Mouse (Mus musculus) liver, embryonic 11.5 days (tissue): Measurements from ENCODE around the gene Gm21188. TPM values are rescaled to one million over a fixed set of nuclear protein-coding genes. Genes with fewer than 3 reads are reported as not detected.
A peak's percentile ranks its signal among the peaks of the same experiment; 100 is the strongest.
"Not testable (repeated sequence)": the region's sequence is repeated elsewhere in the genome, so short reads cannot be mapped to it uniquely, and the experiment has no call there.

Source experiments
- ATAC-seq: fragments of 200-750 bp; cut with Nextera tagmentation; replicated peaks from 2 replicates; pipeline ENCODE4 v1.8.0; 2017; ENCODE audit warnings: moderate number of reproducible peaks, mild to moderate bottlenecking, moderate TSS enrichment, moderate library complexity; ENCODE audit not compliant: low FRiP score
- DNase-seq: peaks from one replicate; pipeline ENCODE4 v3.0.0-alpha.2; 2017; ENCODE audit warnings: low spot score
- H3K27ac ChIP-seq: fragments of 300-500 bp; sonication (generic); 2 replicates; pipeline ENCODE4 v1.5.1; 2014; ENCODE audit warnings: mild to moderate bottlenecking, low read depth, low read length, control low read depth
- H3K27me3 ChIP-seq: fragments of 300-500 bp; sonication (generic); replicated peaks from 2 replicates; pipeline ENCODE4 v1.6.1; 2014; ENCODE audit warnings: low read length, mixed read lengths; ENCODE audit not compliant: control insufficient read depth, insufficient read depth
- H3K36me3 ChIP-seq: fragments of 300-500 bp; sonication (generic); 2 replicates; pipeline ENCODE4 v1.6.1; 2014; ENCODE audit warnings: mild to moderate bottlenecking, low read length, moderate library complexity, mixed read lengths; ENCODE audit not compliant: control insufficient read depth, insufficient read depth
- H3K4me1 ChIP-seq: fragments of 300-500 bp; sonication (generic); replicated peaks from 2 replicates; pipeline ENCODE4 v1.6.1; 2014; ENCODE audit warnings: low read length, mixed read lengths; ENCODE audit not compliant: control insufficient read depth, insufficient read depth
- H3K4me2 ChIP-seq: fragments of 300-500 bp; sonication (generic); 2 replicates; pipeline ENCODE4 v1.6.1; 2014; ENCODE audit warnings: mild to moderate bottlenecking, control low read depth, moderate library complexity
- H3K4me3 ChIP-seq: fragments of 300-500 bp; sonication (generic); 2 replicates; pipeline ENCODE4 v1.5.1; 2014; ENCODE audit warnings: low read depth, low read length, control low read depth
- H3K9ac ChIP-seq: fragments of 300-500 bp; sonication (generic); 2 replicates; pipeline ENCODE4 v1.6.1; 2014; ENCODE audit warnings: low read depth, low read length, control low read depth
- H3K9me3 ChIP-seq: fragments of 300-500 bp; sonication (generic); 2 replicates; pipeline ENCODE4 v1.6.1; 2016; ENCODE audit warnings: low read length, inconsistent platforms, mixed read lengths; ENCODE audit not compliant: control insufficient read depth
- WGBS: fragments of 180-500 bp; shearing (Covaris S2); extraction: QIAGEN DNeasy Blood & Tissue Kit; methylation state at CpG from one replicate; pipeline ENCODE4 v1.1.7; 2014; 5-methylcytosine and 5-hydroxymethylcytosine counted together
- polyA plus RNA-seq: library from polyadenylated mRNA; unstranded; fragments of >200 nt; fragmentation: Nextera tagmentation; extraction: Ambion mirVana; gene quantifications from 2 replicates; pipeline ENCODE4 v1.2.1, GENCODE M21; 2014

Gene Gm21188
- not detected in 2 replicates for polyA plus RNA-seq

DNA sequence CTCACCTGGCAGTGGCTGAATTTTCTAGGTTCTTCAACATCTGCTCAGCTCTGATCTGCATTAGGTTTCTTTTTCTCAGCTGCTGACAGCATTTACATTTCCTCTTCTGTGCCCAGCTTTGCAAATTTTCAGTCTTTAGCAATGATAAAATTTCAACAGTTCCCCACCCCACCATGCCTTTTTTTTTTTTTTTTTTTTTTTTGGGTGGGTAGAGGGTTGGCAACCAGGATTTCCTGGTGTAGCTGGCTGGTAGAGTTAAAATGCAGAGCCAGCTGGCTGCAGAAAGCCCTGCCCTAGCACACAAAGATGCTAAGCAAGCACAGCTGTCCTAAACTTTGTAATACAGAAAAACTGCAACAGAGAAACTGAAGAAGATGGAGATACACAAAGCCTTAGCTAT, at the start of gene Gm21188:
Gene Gm21188 (minus strand): TSS at position 110 of the 400 bp plus-strand sequence.
- not testable (repeated sequence) for H3K27ac ChIP-seq, H3K9ac ChIP-seq, DNase-seq, H3K9me3 ChIP-seq, H3K4me1 ChIP-seq, H3K4me3 ChIP-seq, H3K27me3 ChIP-seq, H3K36me3 ChIP-seq, ATAC-seq, H3K4me2 ChIP-seq

DNA sequence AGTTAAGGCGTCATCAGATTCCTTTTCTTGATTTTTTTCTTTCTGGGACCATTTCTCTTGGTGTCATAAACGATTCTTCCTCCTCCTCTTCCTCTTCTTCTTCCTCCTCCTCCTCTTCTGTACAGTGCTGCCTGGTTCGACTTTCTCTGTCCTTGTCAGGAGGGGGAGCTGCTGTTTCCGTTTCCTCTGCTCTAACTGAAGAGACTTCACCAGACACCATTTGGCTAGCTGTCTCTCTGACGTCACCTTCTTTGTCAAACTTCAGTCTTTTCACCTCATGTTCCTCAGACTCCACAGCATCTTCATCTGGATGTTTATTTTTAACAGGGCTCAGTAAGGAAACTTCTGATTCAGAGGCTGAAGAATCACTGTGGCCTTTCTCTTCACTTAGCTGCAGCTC, 47.3 kb upstream of the Gm21188 start:
- no CpG with 5 or more reads among the region's 5 CpGs for WGBS
- H3K27me3 ChIP-seq, H3K4me3 ChIP-seq, H3K4me2 ChIP-seq, ATAC-seq, H3K4me1 ChIP-seq, H3K36me3 ChIP-seq, H3K9ac ChIP-seq, H3K27ac ChIP-seq, DNase-seq, H3K9me3 ChIP-seq: not testable (repeated sequence)

DNA sequence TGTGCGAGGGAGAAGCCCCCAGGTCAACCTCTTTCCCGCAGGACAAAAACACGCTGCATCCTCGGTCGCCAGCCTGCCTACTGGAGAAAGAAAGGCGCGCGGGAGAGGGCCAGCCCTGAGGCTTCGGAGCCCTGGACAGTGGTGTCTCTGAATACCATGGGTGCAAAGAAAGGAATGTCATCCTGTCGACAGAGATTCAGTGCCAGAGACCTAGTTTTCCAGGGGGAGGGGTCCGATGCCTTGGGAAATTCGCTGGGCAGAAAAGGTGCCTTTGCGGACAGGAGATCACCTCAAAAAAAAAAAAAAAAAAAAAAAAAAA, 44.9 kb upstream of the Gm21188 start:
- 0% methylated on average over 5 of the region's 13 CpGs for WGBS
- DNase-seq, H3K9me3 ChIP-seq, H3K9ac ChIP-seq, H3K27ac ChIP-seq, H3K4me2 ChIP-seq, H3K4me3 ChIP-seq, ATAC-seq, H3K27me3 ChIP-seq, H3K36me3 ChIP-seq, H3K4me1 ChIP-seq: not testable (repeated sequence)

DNA sequence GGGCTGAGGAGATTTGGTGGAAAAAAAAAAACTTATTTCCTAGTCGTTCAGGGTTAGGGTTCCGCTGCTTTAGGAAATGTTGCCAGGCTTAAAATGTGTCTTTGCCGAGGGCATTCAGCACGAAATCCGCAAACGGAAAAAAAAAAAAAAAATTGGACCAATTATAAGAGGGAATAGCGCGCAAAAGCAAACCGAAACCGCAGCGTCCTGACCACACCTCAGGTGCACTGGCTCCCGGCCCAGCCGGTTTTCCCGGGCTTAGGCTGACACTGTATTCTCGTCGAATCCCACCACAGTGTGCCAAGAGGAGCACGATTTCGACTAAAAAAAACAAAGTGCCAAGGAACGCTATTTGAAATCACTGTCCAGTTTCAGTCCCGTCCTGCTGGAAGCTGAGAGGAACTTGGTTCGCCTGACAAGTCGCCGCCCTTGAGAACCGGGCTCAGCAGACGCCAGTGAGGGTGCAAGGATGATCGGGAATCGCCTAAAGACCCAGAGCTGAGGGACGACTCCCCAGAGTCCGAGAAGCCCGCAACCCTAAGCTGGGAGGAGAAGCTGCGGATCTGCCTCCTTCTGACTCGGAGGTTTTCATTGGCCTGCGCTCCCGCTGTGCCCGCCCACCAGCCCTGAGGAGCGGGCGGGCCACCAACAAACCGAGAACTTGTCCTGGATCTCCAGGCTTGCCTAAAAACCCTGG, 44.4 kb upstream of the Gm21188 start:
- Histone ChIP-seq H3K4me3 (0 out of 2 replicates have a peak overlapping the region, but pooled peaks have one; percentile 10), H3K4me2 (peak overlapping the region; percentile 20; the same call in 1 of the 2 replicates)
- peak; percentile 31 for DNase-seq
- H3K9ac ChIP-seq, H3K9me3 ChIP-seq, H3K36me3 ChIP-seq, H3K27me3 ChIP-seq, H3K4me1 ChIP-seq, H3K27ac ChIP-seq: not testable (repeated sequence)
- peak; percentile 71 for ATAC-seq
- under 1% methylated on average over 23 of the region's 38 CpGs for WGBS

DNA sequence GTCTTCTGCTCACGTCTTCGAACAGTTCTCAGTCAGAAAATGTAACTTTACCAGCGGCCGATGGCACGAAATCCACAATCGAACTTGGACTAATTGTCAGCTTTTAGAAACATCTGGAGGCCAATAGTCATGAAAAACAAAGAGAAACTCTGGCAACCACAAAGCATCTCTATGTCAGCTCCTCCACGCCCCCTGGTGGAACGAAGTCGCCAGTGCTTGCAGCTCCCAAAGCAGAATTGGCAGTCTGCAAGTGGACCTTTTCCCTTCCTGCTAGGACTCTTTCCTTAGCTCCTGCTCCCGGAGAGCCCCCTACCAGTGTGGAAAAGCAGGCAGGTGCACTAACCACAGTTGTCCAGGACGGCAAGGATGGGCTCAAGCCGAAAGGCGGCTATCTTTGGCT, 41.0 kb upstream of the Gm21188 start:
- not testable (repeated sequence) for H3K9me3 ChIP-seq, H3K27me3 ChIP-seq, H3K9ac ChIP-seq, H3K27ac ChIP-seq, H3K36me3 ChIP-seq, H3K4me1 ChIP-seq, H3K4me2 ChIP-seq, DNase-seq, H3K4me3 ChIP-seq, ATAC-seq
- no CpG with 5 or more reads among the region's 13 CpGs for whole genome bisulfite sequencing

DNA sequence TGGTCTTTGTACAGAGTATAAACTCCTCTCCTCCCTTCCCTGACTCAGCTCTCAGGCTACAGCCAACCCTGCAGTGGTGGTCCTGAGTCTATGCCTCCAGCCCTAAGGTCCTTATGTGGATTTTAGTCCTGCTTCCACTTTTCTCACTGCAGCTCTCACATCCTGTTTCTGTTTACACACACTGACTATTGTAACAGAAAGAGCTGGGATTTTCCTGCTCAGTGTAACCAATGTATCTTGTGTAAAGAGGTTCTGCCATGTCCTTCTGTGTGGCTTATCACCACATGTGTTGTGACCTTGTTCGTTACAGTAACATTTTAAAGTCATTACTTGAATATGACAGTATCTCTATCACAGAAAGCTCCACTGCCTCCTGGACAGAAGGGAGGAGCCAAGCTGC, 27.6 kb upstream of the Gm21188 start:
- not testable (repeated sequence) for ATAC-seq, H3K36me3 ChIP-seq, H3K4me3 ChIP-seq, H3K27me3 ChIP-seq, H3K9ac ChIP-seq, DNase-seq, H3K9me3 ChIP-seq, H3K4me2 ChIP-seq, H3K27ac ChIP-seq, H3K4me1 ChIP-seq
- WGBS, result no CpG with 5 or more reads among the region's 1 CpGs

DNA sequence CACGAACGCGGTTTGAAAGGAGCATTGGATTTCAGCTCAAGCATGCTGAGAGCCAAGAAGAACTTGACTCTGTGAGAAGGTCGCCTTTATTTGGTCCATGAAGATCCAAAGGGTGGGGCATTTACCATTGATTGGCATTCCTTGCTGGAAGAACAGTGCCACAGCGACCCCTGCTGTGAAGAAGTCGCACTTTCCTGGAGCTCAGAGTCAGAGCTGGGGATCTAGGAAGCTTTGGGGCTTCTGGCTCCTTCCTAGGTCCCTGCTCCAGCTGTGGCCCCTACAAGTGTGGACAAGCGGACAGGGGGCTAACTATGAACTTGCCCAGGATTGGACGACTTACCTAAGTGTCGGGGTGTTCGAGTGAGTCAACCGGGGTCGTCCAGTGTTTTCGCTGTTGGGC, 18.9 kb upstream of the Gm21188 start:
- H3K27ac ChIP-seq, H3K4me2 ChIP-seq, H3K4me3 ChIP-seq, DNase-seq, H3K27me3 ChIP-seq, ATAC-seq, H3K36me3 ChIP-seq, H3K9me3 ChIP-seq, H3K9ac ChIP-seq, H3K4me1 ChIP-seq: not testable (repeated sequence)
- no CpG with 5 or more reads among the region's 13 CpGs for WGBS

DNA sequence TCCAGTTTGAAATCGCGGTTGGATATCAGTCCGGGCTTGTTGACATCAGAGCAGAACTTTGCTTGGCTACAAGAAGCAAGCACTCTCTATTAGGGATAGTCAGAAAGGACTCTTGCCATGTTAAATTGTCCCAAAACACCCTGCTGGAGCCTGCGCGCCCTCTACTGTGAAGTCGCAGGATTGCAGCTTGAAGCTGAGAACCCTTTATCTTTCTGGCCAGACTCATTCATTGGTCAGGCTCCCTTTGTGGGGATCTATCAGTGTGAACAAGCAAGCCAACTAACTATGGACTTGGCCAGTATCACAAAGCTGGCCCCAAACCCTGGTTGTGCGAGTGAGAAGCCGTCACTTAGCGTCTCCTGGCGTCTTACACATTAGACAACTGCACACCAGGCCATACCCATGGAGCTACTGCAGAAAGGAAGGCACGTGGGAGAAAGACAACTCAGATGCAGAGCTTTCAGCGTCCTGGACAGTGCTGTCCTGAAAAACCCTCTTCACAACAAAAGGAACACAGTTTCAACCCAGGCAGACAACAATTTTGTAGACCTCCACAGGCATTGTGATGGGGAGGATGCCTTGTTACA, 18.1 kb upstream of the Gm21188 start:
- H3K27me3 ChIP-seq, H3K4me2 ChIP-seq, H3K9ac ChIP-seq, H3K4me3 ChIP-seq, H3K27ac ChIP-seq, DNase-seq, H3K36me3 ChIP-seq, H3K9me3 ChIP-seq, H3K4me1 ChIP-seq: not testable (repeated sequence)
- no CpG with 5 or more reads among the region's 12 CpGs for WGBS
- peak; percentile 31; the same call in 1 of the 2 replicates for ATAC-seq

DNA sequence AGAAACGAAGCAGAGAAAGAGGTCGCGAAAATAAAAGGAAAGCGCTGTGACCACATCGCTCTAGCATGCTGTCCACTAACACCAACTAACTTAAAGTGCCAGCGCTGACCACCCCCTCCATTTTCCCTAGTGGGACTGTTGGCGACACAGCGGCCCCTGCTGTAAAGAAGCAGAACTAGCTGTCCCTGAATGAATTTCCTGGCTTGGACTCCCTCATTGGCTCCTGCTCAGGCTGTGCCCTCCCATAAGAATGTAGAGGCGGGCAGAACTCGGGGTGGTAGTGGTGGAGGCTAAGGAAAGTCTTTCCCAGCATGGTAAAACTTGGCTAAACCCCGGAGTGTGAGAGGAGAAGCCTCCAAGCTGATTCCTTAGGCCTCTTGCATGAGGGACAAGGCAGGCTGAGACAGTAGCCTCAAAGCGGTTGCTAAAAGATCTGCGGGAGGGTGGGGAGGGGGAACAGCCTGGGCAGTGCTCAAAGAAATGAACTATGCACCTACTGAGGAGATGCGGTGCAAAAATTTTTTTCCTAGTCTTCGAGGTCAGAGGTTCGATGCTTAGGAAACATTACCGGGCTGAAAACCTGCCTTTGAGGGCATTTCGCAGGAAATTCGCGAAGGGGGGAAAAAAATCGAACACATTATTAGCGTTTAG, 11.6 kb upstream of the Gm21188 start:
- H3K4me1 ChIP-seq, H3K27me3 ChIP-seq, H3K9me3 ChIP-seq, H3K27ac ChIP-seq, H3K4me2 ChIP-seq, H3K9ac ChIP-seq, H3K36me3 ChIP-seq, DNase-seq, H3K4me3 ChIP-seq: not testable (repeated sequence)
- peak; percentile 61 for ATAC-seq
- no CpG with 5 or more reads among the region's 22 CpGs for WGBS
